ENCODE assay signal across 8 mouse cellular contexts in genomic region chr8:71470146-71470912, GRCm38 (mm10). TPM values are rescaled to one million over a fixed set of nuclear protein-coding genes. Genes with fewer than 3 reads are reported as not detected.
DNase-seq lines count a peak whose midpoint lies in the region; ATAC-seq and TF ChIP-seq lines count a peak whose summit lies in the region.

No protein-coding gene starts in this region.

- no peak overlapping the region for H3K27ac ChIP-seq in ES-Bruce4 (ENCODE audit: insufficient read depth, low read length)
- H3K27ac ChIP-seq in forebrain, embryonic 15.5 days (replicated peaks) = no peak overlapping the region
- no peak overlapping the region for H3K27ac ChIP-seq in liver, postnatal 0 days (ENCODE audit: low read depth)

- no peaks in the 10 kb centered on the region for H3K9me3 ChIP-seq in ES-Bruce4 (replicated peaks; ENCODE audit: control insufficient read depth, insufficient read depth, low read length, poor library complexity, severe bottlenecking)
- no peaks in the 10 kb centered on the region for H3K9me3 ChIP-seq in forebrain, embryonic 15.5 days
- no peaks in the 10 kb centered on the region for H3K9me3 ChIP-seq in liver, postnatal 0 days (ENCODE audit: low read length)

- H3K4me1 ChIP-seq in ES-Bruce4 (ENCODE audit: control insufficient read depth, insufficient read depth, low read length) = peaks cover 2% of the 10 kb centered on the region
- peaks cover 28% of the 10 kb centered on the region for H3K4me1 ChIP-seq in forebrain, embryonic 15.5 days
- H3K4me1 ChIP-seq in liver, postnatal 0 days (ENCODE audit: insufficient read depth) = peaks cover 17% of the 10 kb centered on the region

- H3K4me3 ChIP-seq in ES-Bruce4 (ENCODE audit: low read depth, low read length) = peak overlapping the region; percentile 79; the same call in 1 of the 2 replicates
- H3K4me3 ChIP-seq in forebrain, embryonic 15.5 days = peak overlapping the region; percentile 76
- H3K4me3 ChIP-seq in liver, postnatal 0 days (ENCODE audit: low read depth, low read length) = peak overlapping the region; percentile 91

- no peak for ATAC-seq in forebrain, embryonic 15.5 days (replicated peaks)
- no peak for ATAC-seq in liver, postnatal 0 days

- TF ChIP-seq CTCF in ES-Bruce4 (IDR thresholded peaks at IDR 0.05; ENCODE audit: low read depth, low read length) = no peak
- TF ChIP-seq CTCF in liver, postnatal 0 days (IDR thresholded peaks at IDR 0.05; ENCODE audit: low read depth) = no peak

- DNase-seq in heart, adult 11 months = peak; percentile 94
- no peak for DNase-seq in heart, adult 18-20 months
- DNase-seq in liver, postnatal 0 days = no peak
- no peak for DNase-seq in Muller cell, postnatal 12 days (ENCODE audit: inconsistent ontology term)
- DNase-seq in retina, postnatal 1 day = no peak
- DNase-seq in left cerebral cortex, adult 11 months (ENCODE audit: low spot score) = no peak

- TF ChIP-seq POLR2A in ES-Bruce4 (IDR thresholded peaks at IDR 0.05; ENCODE audit: insufficient read depth, low read length) = no peak

- whole genome bisulfite sequencing in forebrain, embryonic 15.5 days = 79% methylated on average over 3 of the region's 3 CpGs
- 79% methylated on average over 3 of the region's 3 CpGs for WGBS in liver, postnatal 0 days (ENCODE audit: insufficient replicate concordance)

- peaks cover 10% of the 10 kb centered on the region for H3K36me3 ChIP-seq in ES-Bruce4 (ENCODE audit: control insufficient read depth, insufficient read depth, low read length, poor library complexity, severe bottlenecking)
- peaks cover 36% of the 10 kb centered on the region for H3K36me3 ChIP-seq in forebrain, embryonic 15.5 days
- peaks cover 41% of the 10 kb centered on the region for H3K36me3 ChIP-seq in liver, postnatal 0 days (replicated peaks; ENCODE audit: insufficient read depth, low read length)

- no peak for TF ChIP-seq EP300 in ES-Bruce4 (IDR thresholded peaks at IDR 0.05; ENCODE audit: insufficient read depth, low read depth, low read length)
- TF ChIP-seq EP300 in liver, postnatal 0 days (IDR thresholded peaks at IDR 0.05; ENCODE audit: low read depth) = no peak

- H3K4me2 ChIP-seq in forebrain, embryonic 15.5 days (replicated peaks) = peak overlapping the region; percentile 77
- peak overlapping the region; percentile 87 for H3K4me2 ChIP-seq in liver, postnatal 0 days (ENCODE audit: low read depth, low read length)

- no peaks in the 10 kb centered on the region for H3K27me3 ChIP-seq in ES-Bruce4 (ENCODE audit: control insufficient read depth, insufficient read depth, low read length, poor library complexity, severe bottlenecking)
- H3K27me3 ChIP-seq in forebrain, embryonic 15.5 days = no peaks in the 10 kb centered on the region
- no peaks in the 10 kb centered on the region for H3K27me3 ChIP-seq in liver, postnatal 0 days (ENCODE audit: insufficient read depth, low read length)

- H3K9ac ChIP-seq in ES-Bruce4 (ENCODE audit: low read depth, poor library complexity, severe bottlenecking) = peak overlapping the region; percentile 88
- peak overlapping the region; percentile 70 for H3K9ac ChIP-seq in forebrain, embryonic 15.5 days (replicated peaks)
- H3K9ac ChIP-seq in liver, postnatal 0 days (replicated peaks) = 0 out of 2 replicates have a peak overlapping the region, but pooled peaks have one; percentile 84

RNA-seq across cellular contexts. Expression of gene Dda1, which starts 1.3 kb away (rescaled TPM):
- total RNA-seq in heart, adult 18-20 months (2021) = 10 to 100 TPM; 31.4 to 32.1 TPM
- 37.5 and 38.2 TPM in 2 replicates for polyA plus RNA-seq in ES-Bruce4 (2011; ENCODE audit: insufficient read depth, insufficient read length, low read depth, missing spikeins)
- 222 and 240 TPM in 2 replicates for polyA plus RNA-seq in forebrain, embryonic 15.5 days (2015; fragmentation: Nextera tagmentation; extraction: Ambion mirVana)
- polyA plus RNA-seq in liver, postnatal 0 days (2015; fragmentation: Nextera tagmentation; extraction: Ambion mirVana) = 30.3 and 31.0 TPM in 2 replicates

RNA-seq across cellular contexts. Expression of gene Mrpl34, which starts 5.6 kb away (rescaled TPM):
- 100 to 1,000 TPM; 126 to 127 TPM for total RNA-seq in heart, adult 18-20 months (2021)
- polyA plus RNA-seq in ES-Bruce4 (2011; ENCODE audit: insufficient read depth, insufficient read length, low read depth, missing spikeins) = 68.1 and 77.0 TPM in 2 replicates
- 189 and 199 TPM in 2 replicates for polyA plus RNA-seq in forebrain, embryonic 15.5 days (2015; fragmentation: Nextera tagmentation; extraction: Ambion mirVana)
- polyA plus RNA-seq in liver, postnatal 0 days (2015; fragmentation: Nextera tagmentation; extraction: Ambion mirVana) = 119 and 120 TPM in 2 replicates

RNA-seq across cellular contexts. Expression of gene Abhd8, which starts 6.9 kb away (rescaled TPM):
- total RNA-seq in heart, adult 18-20 months (2021) = 10 to 100 TPM; 23.8 to 26.6 TPM
- polyA plus RNA-seq in ES-Bruce4 (2011; ENCODE audit: insufficient read depth, insufficient read length, low read depth, missing spikeins) = 10.1 and 13.7 TPM in 2 replicates
- 139 and 140 TPM in 2 replicates for polyA plus RNA-seq in forebrain, embryonic 15.5 days (2015; fragmentation: Nextera tagmentation; extraction: Ambion mirVana)
- polyA plus RNA-seq in liver, postnatal 0 days (2015; fragmentation: Nextera tagmentation; extraction: Ambion mirVana) = 4.5 and 5.0 TPM in 2 replicates

RNA-seq across cellular contexts. Expression of gene Ano8, which starts 15.4 kb away (rescaled TPM):
- total RNA-seq in heart, adult 18-20 months (2021) = 10 to 100 TPM; 16.6 to 16.9 TPM
- 7.0 and 7.1 TPM in 2 replicates for polyA plus RNA-seq in ES-Bruce4 (2011; ENCODE audit: insufficient read depth, insufficient read length, low read depth, missing spikeins)
- 9.4 and 9.8 TPM in 2 replicates for polyA plus RNA-seq in forebrain, embryonic 15.5 days (2015; fragmentation: Nextera tagmentation; extraction: Ambion mirVana)
- 0.14 and 0.27 TPM in 2 replicates for polyA plus RNA-seq in liver, postnatal 0 days (2015; fragmentation: Nextera tagmentation; extraction: Ambion mirVana)

RNA-seq across cellular contexts. Expression of gene Gtpbp3, which starts 17.6 kb away (rescaled TPM):
- total RNA-seq in heart, adult 18-20 months (2021) = 10 to 100 TPM; 19.1 to 22.2 TPM
- polyA plus RNA-seq in ES-Bruce4 (2011; ENCODE audit: insufficient read depth, insufficient read length, low read depth, missing spikeins) = 14.8 and 16.3 TPM in 2 replicates
- 12.2 and 13.7 TPM in 2 replicates for polyA plus RNA-seq in forebrain, embryonic 15.5 days (2015; fragmentation: Nextera tagmentation; extraction: Ambion mirVana)
- 4.5 and 4.9 TPM in 2 replicates for polyA plus RNA-seq in liver, postnatal 0 days (2015; fragmentation: Nextera tagmentation; extraction: Ambion mirVana)
